Mouse (Mus musculus): ENCODE measurements around the gene Sh3glb2. TPM values are rescaled to one million over a fixed set of nuclear protein-coding genes. Genes with fewer than 3 reads are reported as not detected.
A peak's percentile ranks its signal among the peaks of the same experiment; 100 is the strongest.

Sh3glb2 gene
- polyA plus RNA-seq, 1 experiment: 304 TPM

DNA sequence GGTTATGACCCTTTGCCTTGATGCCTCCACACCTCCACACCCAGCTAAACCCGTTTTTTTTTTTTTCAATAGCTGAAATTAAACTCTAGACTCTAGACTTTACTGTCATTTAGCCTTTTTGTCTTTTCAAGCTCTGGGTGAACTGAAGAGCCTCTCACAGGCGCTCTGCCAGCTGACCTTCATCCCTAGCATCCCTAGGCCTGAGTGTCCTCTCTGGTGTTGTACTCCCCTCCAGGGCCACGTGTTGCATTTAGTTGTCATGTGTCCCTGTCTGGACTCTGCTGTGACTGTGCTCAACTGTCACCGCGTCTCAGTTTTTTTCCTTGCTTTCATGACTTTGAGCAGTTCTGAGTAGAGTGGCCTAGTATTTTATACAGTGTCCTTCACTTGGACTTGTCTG, 59.2 kb downstream of the Sh3glb2 start:
- TF ChIP-seq CTCF (IDR thresholded peaks at IDR 0.05; ENCODE audit: borderline replicate concordance, extremely low read depth, insufficient read depth, insufficient read length) (no peak), POLR2A (IDR thresholded peaks at IDR 0.05; ENCODE audit: borderline replicate concordance, extremely low read depth, insufficient read depth, insufficient read length, poor library complexity, severe bottlenecking) (no peak)
- DNase-seq (ENCODE audit: low read depth): no peak

DNA sequence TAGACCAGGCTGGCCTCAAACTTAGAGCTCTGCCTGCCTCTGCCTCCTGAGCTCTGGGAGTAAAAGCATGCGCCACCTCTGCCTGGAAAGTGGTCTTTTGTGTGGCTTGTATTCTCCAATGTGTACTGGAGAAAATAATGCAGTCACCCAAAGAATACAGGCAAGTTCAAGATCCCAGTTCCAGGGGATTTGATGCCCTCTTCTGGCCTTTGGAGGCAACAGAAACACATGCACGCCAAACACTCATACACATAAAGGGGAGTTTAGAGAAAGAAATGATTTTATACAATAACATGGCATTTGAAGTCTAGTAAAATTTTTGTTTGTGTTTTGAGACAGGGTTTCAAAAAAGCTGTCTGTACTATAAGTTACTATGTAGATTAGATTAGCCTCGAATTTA, 59.6 kb downstream of the Sh3glb2 start:
- peak; percentile 8 for DNase-seq (ENCODE audit: low read depth)
- no peak; the same call in 1 of the 2 replicates for TF ChIP-seq CTCF (IDR thresholded peaks at IDR 0.05; ENCODE audit: borderline replicate concordance, extremely low read depth, insufficient read depth, insufficient read length)

Other genes starting within 250 kb of the Sh3glb2 start
- 88.2 and 94.3 TPM in 2 replicates for gene Zer1, start 234.8 kb downstream of the Sh3glb2 start, polyA plus RNA-seq (2012; rRNA removed)
- gene Tbc1d13, start 225.6 kb downstream of the Sh3glb2 start, polyA plus RNA-seq (2012; rRNA removed): 75.4 and 84.1 TPM in 2 replicates
- 19.1 and 19.2 TPM in 2 replicates for gene Endog, start 187.8 kb downstream of the Sh3glb2 start, polyA plus RNA-seq (2012; rRNA removed)
- 48.1 and 53.8 TPM in 2 replicates for gene Spout1, start 180.9 kb downstream of the Sh3glb2 start, polyA plus RNA-seq (2012; rRNA removed)
- gene Kyat1, start 153.5 kb downstream of the Sh3glb2 start, polyA plus RNA-seq (2012; rRNA removed): 30.0 and 42.9 TPM in 2 replicates
- gene Lrrc8a, start 121.6 kb downstream of the Sh3glb2 start, polyA plus RNA-seq (2012; rRNA removed): 33.4 and 42.4 TPM in 2 replicates
- 14.8 and 23.6 TPM in 2 replicates for gene Gm28035, start 118.8 kb downstream of the Sh3glb2 start, polyA plus RNA-seq (2012; rRNA removed)
- gene Phyhd1, start 93.1 kb downstream of the Sh3glb2 start, polyA plus RNA-seq (2012; rRNA removed): 11.8 and 21.8 TPM in 2 replicates
- not detected in 2 replicates for gene Gm28038, start 78.3 kb downstream of the Sh3glb2 start, polyA plus RNA-seq (2012; rRNA removed)
- gene Dolk, start 73.0 kb downstream of the Sh3glb2 start, polyA plus RNA-seq (2012; rRNA removed): 15.7 TPM in 2 replicates
- gene Nup188, start 72.9 kb downstream of the Sh3glb2 start, polyA plus RNA-seq (2012; rRNA removed): 46.3 and 48.7 TPM in 2 replicates
- gene Miga2, start 4.9 kb upstream of the Sh3glb2 start, polyA plus RNA-seq (2012; rRNA removed): 40.4 and 43.8 TPM in 2 replicates
- 73.2 and 114 TPM in 2 replicates for gene Dolpp1, start 32.9 kb upstream of the Sh3glb2 start, polyA plus RNA-seq (2012; rRNA removed)
- 28.3 and 31.3 TPM in 2 replicates for gene Crat, start 56.5 kb upstream of the Sh3glb2 start, polyA plus RNA-seq (2012; rRNA removed)
- gene Ptpa, start 56.7 kb upstream of the Sh3glb2 start, polyA plus RNA-seq (2012; rRNA removed): 151 and 152 TPM in 2 replicates
- gene Ier5l, start 114.9 kb upstream of the Sh3glb2 start, polyA plus RNA-seq (2012; rRNA removed): 26.1 and 37.9 TPM in 2 replicates
- 0.57 and 0.72 TPM in 2 replicates for gene Cstad, start 235.7 kb upstream of the Sh3glb2 start, polyA plus RNA-seq (2012; rRNA removed)

All from brain, embryonic 14.5 days (tissue).